Mouse (Mus musculus) gastrocnemius, postnatal 36 days (tissue): Measurements from ENCODE around the gene Tex22. TPM values are rescaled to one million over a fixed set of nuclear protein-coding genes. Genes with fewer than 3 reads are reported as not detected.
A peak's percentile ranks its signal among the peaks of the same experiment; 100 is the strongest.

Source experiments
- DNase-seq, 2 experiments: peaks; one replicate each; pipeline ENCODE4 v3.0.0; 2022
- intact Hi-C: fragments of 180-260 bp; cut with DNase I; formaldehyde crosslinking; loops from one replicate; pipeline ENCODE4 v1.15.1; 2025
- total RNA-seq, 2 experiments: library from RNA; stranded (reverse); gene quantifications; 2 replicates each; pipeline ENCODE4 v1.2.3; 2021

Gene Tex22
- total RNA-seq, 2 experiments from 2014 or later, result 0.22 to 0.31 TPM

DNA sequence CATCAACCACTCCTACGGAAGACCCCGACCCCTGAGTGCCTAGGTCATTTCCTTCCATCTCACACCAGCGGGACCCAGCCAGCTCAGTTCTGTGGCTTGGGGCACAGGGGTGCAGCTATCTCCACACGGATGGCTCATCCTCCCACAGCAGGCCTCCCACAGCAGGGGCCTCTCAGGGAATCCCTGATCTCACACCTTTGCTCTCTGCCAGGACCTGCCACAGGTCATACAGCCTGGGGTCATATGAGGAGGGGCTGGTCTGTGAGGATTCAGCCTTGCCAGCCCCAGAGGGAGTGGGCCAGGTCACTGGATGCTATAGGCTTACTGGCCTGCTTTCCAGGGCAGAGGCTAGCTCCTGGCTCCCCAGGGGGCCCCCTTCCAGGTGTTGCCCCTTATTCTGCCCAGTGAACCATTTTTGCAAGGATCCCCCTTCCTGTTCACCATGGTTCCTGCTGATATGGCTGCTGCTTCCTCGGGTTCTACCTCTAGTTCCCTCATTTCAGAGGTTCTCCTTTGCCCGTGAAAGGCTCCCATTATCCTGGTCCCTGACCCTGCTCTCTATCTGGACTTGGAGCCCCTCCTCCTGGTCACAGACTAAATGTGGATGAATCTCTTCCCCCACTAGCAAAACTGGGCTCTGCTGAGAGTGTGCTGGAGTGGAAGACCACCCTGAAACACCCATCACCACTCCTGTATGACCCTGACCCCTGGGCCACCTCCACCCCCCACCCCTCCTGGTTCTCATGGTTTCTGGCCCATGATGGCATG, 25.4 kb downstream of the Tex22 start:
- DNase-seq, result no peak
- intact Hi-C loops, result no loop called here

DNA sequence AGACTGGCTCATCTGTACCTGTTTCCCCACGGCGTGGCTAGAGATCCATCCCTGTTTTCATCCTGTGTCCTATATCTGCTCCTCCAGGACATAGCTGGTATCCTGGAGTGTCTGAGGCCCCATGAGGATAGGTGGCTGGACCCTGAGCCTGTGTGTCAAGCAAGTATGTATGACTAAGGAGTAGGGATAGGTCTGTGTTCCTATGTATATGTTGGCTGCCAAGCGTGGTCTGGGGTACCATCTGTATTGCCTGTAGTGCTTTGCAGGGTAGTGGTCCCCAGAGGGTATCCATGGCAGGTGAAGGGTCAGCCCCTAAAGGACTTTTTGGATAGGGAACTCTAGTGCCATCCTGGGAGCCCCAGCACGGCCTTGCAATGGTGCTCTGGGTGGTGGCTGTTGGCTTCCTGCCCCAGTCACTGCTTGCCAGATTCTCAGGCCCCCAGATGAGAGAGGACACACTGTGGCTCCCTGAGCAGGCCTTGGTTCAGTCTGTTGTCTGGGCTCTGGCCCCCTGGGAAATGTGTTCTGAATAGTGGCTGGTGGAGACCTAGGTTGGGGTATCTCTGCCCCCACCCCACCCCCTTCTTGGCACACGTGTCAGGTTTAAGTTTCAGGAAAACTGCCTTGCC, 26.3 kb downstream of the Tex22 start:
- intact Hi-C loops, result no loop called here

DNA sequence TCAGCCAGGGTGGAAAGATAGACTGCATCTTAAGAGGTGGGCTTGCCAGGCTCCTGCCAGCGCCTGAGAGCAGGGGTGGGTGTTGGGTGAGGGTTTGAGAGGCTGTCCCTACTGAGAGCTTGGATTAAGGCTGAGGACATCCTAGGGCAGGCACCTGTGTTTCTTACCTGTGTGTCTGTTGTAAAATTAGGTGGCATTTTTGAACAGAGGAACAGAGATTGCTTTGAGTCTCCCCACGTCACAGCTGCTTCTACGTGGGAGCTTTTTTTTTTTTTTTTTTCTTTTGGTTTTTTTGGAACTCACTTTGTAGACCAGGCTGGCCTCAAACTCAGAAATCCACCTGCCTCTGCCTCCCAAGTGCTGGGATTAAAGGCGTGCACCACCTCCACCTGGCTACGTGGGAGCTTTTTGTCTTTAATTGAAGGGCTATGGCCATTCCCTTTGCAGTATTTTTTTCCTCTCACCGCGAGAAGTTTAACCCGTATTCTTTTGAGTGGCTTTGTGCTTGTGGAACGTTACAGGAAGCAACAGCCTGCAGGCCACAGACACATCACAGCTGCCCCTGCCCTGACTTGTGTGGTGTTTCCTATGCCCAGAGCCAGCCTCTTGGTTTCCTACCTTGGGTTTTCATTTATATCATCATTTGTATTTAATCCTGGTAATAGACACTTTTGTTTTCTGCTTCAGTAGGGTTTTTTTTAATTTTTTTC, 27.1 kb downstream of the Tex22 start:
- intact Hi-C loops, result no loop called here
- DNase-seq, result no peak

More for the DNA sequence above, 26.3 kb downstream of the Tex22 start:
- DNase-seq, result no peak

DNA sequence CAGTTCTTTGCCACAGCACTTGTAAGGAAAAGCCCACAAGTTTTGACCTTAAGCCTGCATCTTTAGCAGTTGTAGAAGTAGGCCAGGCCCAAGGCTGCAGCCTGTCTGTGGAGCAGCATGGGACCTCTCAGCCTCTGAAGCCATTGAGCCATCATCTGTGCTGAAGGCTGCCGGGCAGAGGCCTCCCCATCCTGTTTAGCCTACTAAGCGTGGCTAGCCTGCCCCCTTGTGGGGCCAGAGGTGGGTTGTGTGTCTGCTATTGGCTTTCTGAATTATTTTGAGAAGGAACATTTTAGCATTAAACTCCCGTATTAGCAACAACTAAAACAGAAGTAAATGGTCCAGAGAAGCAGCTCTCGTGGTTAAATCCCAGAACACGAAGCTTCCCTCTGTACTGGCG, 28.2 kb downstream of the Tex22 start:
- peak in 1 of 2 experiments; percentile 59 for DNase-seq
- intact Hi-C loops, result no loop called here

DNA sequence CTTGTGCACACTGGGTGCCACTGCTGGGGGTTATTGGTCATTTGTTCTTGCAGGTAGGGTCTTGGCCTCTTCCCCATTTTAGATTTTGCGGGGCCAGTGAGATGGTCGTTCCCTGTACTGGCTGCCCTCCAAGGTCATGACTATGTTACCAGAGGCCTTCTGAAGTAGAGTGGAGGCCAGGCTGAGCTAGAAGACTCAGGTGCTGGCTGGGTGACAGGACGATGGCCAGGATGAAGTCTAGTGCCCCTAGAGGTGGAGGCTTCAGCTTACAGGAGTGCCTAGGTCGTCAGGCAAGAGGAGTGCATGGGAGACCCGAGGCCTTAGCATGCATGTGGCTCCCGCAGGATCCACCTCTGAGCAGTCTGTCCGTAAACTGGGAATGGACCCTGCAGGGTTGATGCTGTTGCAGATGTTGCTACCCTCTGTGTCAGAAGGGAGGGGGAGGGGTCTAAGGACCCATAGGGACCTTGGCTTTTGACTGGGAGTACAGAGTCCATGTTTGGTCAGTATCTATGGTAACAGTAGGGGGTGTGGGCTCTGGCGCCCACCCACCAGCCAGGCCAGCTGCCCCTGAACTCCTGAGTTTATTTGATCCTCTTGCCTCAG, 29.6 kb downstream of the Tex22 start:
- intact Hi-C loops, result no loop called here
- DNase-seq, result no peak

DNA sequence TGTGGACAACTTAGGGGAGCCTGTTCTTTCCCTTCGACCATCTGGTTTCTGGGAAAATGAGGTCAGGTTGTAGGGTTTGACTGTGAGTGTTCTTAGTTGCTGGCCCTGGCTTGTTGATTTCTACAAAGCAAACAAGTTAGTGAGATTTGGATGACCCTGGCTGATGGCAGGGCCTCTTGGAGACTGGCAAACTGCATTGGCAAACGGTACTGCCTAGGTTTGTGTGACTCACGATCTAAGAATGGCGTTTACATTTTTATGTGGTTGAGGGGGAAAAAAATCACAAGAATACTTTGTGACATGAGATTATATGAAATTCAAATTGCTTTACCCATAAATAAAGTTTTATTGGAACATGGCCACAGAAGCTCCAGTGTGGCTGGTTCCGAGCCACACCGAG, 32.1 kb downstream of the Tex22 start:
- intact Hi-C loops, result no loop called here
- no peak for DNase-seq

DNA sequence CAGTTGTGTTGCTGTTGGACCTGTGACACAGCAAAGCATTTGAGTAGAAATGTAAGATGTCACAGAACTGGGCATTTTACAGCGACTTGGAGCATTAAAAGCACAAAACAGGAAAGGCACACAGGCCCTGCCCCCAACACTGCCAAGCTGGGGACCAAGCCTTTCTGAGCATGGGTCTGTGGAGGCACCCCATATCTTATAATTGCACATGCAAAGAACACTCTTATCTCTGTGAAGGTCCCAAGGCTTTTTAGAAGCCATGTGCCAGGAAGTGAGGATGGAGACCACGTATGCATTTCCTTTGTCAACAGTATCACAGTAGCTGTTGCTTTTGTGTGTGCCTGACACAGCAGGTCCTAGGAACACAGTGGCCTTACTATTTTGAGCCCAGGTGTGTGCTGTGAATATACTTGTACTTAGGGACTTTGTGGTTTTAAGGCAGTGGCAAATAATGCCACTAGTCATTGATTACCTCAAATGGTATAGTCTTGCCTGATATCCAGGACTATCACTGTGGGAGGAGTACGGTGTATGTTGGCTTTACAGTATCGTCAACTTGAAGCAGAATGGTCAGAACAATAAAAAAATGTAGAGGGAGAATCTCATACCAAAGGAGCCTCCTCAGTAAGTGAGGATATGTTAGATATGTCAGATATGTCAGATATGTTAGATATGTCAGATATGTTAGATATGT, 33.3 kb downstream of the Tex22 start:
- intact Hi-C loops, result no loop called here
- DNase-seq, result no peak

DNA sequence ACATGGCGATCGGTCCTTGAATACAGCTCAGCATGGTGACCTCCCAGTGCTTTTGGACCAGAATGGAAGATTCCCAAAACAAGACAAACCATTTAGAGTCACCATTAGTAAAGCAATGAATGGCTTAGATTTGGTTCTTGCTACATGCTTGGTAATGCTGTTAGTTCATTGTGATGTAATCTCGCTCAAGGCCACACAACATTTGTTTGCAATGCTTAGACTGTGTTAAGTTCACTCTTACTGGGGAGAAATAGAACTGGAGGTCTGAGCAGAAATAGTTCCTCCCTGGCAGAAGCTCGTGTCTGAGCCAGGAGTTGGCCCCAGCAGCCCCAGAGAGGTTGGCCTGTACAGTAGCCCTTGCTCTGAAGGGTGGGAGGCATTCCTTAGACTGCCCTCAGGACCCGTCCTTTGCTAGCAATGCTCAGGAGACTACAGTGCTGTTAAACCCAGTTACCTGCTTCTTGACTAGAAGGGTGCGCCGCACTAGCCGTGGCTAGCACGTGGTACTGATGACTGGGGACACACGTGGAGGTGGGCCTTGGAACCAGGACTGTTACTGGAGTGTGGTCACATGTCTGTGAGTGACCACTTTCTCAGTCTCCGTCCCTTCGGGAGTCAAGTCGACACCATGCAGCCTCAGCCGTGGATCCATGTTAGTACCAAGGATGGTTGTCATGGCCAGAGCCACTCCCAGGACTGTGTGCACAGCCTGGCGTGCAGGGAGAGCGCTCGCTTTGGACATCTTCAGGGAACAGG, 34.4 kb downstream of the Tex22 start:
- intact Hi-C loops, result no loop called here
- no peak for DNase-seq

DNA sequence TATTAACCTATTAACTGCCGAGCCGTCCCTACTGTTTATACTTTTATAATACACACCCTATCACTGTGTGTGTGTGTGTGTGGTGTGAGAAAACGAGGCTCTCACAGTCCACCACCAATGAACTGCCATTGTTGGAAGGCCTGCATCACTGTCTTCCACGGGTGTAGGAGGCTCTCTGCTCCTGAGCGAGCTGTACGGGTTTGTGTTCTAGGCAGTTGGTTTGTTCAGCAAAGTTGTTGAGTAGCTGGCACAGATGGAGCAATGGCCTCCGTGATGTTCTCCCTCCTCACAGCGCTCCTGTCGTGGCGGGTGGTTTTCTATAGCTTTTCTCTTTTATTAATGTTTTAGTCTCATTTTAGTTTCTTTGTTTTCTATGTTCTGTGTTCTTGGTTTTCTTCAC, 35.5 kb downstream of the Tex22 start:
- no peak for DNase-seq
- intact Hi-C loops, result no loop called here

DNA sequence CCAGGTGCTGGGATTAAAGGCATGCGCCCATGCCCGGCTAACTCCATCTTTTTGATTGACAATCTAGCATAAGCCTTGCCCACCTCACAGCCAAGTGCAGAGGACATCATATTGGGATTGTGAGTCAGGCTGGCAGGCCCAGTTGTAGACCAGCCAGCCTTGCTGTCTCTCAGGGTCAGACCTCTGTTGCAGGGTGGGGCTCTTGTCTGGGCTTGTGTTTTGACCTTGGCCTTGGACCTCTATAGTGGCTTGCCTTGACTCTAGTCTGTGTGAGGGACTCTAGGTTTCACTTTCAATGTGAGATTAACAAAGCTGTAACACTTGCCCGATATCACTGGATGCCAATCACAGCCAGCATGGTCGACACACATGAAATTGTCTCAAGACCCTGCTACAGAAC, 39.8 kb downstream of the Tex22 start:
- intact Hi-C loops, result no loop called here
- no peak for DNase-seq

DNA sequence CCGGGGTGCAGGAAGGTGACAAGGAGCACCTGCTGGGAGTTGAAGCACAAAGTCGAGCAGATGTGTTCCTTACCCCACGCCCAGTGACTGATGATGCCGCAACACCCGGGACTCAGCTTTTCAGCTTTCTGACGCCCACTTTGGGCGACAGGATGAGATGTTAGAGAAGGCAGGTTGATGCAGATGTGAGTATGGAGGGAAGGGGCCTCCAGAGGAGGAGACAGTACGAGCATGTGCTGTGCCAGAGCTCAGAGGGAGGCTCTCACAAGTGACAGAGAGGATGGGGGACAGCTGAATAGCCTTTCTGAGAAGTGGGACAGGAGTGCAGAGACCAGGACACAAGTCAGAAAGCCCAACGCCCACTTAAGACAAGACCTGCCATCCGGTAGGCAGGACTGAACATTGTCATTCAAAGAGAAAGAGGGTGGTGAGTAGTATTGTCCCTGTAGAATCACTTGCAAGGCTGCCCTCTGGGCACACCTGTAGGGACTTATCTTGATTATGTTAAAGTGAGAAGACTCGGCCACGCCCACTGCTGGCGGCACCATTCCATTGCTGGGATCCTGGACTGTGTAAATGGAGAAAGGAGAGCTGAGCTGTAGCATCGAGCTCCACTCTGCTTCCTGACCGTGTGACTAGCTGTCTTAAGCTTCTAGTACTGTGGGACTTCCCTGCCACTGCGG, 40.7 kb downstream of the Tex22 start:
- no peak for DNase-seq
- intact Hi-C loops, result no loop called here

DNA sequence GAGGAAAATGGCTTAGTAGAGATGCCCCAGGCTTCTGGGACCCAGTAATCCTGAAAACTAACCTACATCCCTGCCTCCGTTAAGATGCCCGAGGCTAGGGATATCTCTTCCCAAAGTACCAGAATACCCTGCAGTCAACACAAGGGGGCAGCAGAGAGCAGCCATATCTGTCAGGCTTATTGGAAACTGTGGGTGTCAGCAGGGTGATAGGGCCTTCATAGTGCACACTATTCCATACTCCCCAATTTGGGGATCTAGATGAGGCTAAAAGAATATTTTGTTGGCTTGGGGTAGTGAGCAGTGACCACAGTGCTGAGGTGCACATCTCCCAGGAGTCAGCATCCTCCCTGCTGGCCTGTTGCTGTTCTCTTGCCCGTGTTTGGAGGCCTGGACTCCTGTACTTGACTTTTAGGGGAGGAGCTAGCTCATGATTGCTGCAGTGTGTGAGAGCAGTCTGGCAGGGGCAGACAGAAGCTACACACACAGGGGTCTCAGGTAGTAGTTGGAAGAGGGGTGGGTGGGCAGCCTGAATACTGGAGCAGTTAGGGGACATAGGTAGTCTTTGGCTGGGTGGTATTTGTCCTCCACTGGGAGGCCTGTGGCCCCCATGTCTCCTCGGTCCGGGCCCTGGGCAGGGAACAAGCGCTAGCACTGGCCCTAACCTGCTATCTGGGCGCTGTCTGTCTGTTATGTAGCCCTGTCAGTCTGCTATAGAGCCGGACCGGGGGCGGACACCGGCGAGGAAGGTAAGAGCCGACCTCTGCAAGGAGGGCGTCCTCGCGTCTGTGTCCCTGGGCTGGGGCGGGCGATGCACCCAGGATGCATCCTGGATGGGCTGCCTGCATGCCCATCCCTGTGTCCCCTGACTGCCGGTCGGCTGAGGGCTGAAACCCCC, 45.5 kb downstream of the Tex22 start:
- peak; percentile 75 to 83 for DNase-seq
- intact Hi-C loops, result loop anchor here (1.0 kb wide), 1 partner anchor 36 kb away; no protein-coding TSS in a partner anchor

DNA sequence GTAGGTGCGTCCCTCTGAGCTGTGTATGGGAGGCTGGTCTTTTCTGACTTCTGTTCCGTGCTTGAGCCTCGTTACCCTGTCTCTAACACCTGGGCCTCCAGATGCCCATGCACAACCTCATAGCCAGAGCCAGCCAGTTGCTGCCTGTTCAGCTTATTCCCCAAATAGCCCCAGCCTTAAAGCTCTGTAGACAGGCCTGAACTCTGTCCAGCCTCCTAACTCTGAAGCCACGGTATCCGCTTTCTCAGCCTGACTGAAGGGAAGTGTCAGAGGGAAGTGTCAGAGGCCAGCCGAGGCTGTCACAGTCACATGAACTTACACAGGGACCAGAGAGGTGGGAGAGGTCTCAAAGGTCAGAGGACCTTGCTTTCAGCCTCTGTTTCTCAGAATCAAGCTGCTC, 50.4 kb downstream of the Tex22 start:
- no peak for DNase-seq

DNA sequence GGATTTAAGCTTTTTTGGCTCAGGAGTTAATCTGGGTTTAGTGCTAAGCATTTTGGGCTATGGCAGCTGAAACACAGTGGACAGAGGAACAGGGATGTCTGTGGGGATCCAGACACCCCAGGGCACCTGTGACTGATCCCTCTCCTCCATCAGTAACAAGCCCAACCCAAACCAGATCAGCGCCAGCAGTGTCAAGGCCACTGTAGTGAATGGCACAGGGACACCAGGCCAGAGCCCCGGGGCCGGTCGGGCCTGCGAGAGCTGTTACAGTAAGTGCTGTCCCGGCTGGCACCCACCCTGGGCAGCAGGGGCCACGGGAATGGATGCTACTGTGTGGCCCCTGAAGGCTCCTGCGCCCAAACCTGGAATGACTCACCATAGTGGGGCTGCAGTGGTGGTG, 56.4 kb downstream of the Tex22 start:
- DNase-seq, result no peak
- intact Hi-C loops, result no loop called here

More for the DNA sequence above, 50.4 kb downstream of the Tex22 start:
- intact Hi-C loops, result no loop called here

DNA sequence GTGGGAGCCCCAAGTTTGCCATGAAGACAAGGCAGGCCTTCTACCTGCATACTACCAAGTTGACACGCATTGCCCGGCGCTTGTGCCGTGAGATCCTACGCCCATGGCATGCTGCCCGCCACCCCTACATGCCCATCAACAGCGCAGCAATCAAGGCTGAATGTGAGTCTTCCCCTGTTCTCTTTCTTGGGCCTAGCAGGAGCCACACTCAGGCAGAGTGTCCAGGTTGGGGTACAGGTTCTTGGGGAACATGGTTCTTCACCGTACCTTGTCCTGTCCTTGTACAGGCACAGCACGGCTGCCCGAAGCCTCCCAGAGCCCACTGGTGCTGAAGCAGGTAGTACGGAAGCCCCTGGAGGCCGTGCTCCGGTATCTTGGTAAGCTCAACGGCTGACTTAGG, 57.3 kb downstream of the Tex22 start:
- no peak for DNase-seq
- intact Hi-C loops, result no loop called here

DNA sequence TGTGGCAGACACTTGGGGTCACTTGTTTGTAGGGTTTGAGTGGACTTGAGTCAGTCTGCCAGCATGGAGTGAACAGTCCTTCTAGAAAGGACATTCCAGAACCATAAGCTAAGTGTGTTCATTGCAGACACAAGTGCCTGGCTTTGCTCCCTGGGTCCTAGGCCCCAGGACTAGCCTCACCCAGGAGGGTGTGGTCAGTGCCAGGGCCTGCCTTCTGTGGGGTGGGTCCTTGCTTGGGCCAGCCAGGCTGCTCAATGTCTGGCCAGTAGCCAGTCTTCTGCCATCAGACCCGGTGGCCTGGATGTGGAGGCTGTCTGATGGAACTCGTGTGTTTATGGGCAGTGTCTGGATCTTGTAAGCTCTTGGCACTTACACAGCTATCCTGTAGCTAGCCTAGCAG, 58.3 kb downstream of the Tex22 start:
- intact Hi-C loops, result no loop called here
- peak in 1 of 2 experiments; percentile 60 for DNase-seq

DNA sequence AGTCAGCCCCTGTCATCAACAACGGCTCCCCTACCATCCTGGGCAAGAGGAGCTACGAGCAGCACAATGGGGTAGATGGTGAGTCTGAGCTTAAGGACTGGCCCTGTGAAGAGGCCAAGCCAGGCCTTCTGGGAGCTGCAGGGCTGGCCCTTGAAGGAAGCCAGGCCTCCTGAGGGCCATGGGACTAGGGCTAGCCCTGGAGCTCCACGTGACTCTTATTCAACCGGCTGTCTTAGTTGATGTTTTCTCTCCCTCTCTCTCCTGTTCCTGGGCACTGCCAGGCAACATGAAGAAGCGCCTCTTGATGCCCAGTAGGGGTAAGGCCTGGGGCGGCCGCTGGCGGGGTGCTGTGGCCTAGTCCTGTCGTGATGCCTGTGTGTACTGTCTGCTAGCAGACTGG, 59.0 kb downstream of the Tex22 start:
- DNase-seq, result no peak
- intact Hi-C loops, result no loop called here

DNA sequence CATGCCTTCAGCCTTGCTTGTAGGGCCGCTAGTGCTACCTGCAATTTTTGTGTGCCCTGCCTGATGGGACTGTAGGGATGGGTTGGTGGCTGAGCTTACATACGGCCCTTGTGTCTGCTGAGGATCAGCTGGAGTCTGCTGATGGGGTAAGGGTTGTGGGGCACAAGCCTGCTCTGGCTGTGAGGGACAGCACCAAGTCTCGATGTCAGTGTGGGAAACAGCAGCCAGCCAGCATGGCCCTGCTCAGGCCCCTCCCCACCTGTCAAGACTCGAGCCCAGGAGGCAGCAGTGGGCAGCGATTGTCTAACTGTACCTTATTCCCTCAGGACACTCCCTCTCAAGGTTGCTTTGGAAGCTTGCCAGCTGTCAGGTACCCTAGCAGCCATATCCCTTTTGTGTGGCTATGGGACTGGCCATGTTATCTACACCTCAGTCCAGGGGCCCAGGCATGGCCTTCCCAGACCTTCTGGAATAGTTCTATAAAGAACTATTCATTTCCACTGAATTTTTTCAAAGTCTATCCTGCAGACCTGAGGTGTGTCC, 59.6 kb downstream of the Tex22 start:
- intact Hi-C loops, result no loop called here
- DNase-seq, result no peak
